Mouse (Mus musculus) olfactory bulb, adult 2 months (tissue): ENCODE results near the gene Myrfl.

ENCODE experiments used
- CTCF ChIP-seq: fragments of 200-500 bp; IDR thresholded peaks from 2 replicates; pipeline ENCODE4 v1.5.1; 2012; ENCODE audit warnings: low read depth, mild to moderate bottlenecking, low read length, moderate library complexity; ENCODE audit not compliant: insufficient read depth
- POLR2A ChIP-seq: fragments of 200-500 bp; IDR thresholded peaks from 2 replicates; pipeline ENCODE4 v1.6.1; 2012; ENCODE audit warnings: mild to moderate bottlenecking, low read depth, low read length, moderate library complexity; ENCODE audit not compliant: insufficient read depth

DNA sequence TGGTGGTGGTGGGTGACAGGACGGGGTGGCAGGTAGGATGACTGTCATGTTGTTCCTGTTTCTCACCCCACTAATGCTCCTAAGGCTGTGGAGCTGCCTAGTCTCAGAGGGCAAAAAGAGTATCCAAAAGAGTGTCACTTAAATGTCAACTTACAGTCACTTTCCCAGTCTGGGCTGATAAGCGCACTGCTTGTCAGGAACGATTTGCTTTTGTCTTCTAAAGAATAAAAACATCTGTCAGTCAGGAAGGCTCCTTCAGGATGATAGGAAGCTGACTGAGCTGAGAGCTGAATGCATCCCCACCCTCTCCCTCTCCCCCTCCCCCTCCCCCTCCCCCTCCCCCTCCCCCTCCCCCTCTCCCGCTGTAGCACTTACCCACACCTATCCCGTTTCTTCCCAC, 113.7 kb downstream of the Myrfl start:
- TF ChIP-seq POLR2A (no peak), CTCF (no peak)
